Mouse (Mus musculus) left cerebral cortex, postnatal 25 days (tissue): ENCODE data around the gene Hs1bp3. TPM values are rescaled to one million over a fixed set of nuclear protein-coding genes. Genes with fewer than 3 reads are reported as not detected.

Source experiments
- DNase-seq, 2 experiments: peaks; one replicate each; pipeline ENCODE4 v3.0.0; 2022; ENCODE audit warnings: low spot score in 2 of 2, mixed read lengths in 1 of 2
- intact Hi-C: fragments of 180-260 bp; cut with DNase I; formaldehyde crosslinking; loops from one replicate; pipeline ENCODE4 v1.15.1; 2025
- total RNA-seq, 2 experiments: library from RNA; stranded (reverse); gene quantifications; 2 replicates each; pipeline ENCODE4 v1.2.3; 2021

Gene Hs1bp3
- total RNA-seq, 2 experiments from 2014 or later = 14.3 to 15.6 TPM

DNA sequence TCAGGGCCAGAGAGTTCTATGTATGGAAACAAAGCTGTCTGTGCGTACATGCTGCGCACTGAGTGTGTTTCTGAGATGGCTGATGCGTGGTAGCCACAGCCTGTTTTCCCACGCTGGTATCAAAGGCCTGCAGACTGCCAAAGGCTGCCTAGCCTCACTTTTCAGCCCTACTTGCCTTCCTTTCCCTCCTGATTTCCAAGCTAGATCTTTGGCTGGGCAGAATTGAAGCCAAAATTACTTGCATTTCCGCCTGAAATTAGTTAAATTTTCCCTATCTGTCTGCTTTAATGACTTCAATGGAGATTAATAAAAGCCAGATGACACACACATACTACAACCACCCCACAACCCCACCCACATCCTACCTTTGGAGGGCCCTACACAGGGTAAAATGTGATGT, 12.7 kb upstream of the Hs1bp3 start:
- intact Hi-C loops = no loop called here
- no peak for DNase-seq

DNA sequence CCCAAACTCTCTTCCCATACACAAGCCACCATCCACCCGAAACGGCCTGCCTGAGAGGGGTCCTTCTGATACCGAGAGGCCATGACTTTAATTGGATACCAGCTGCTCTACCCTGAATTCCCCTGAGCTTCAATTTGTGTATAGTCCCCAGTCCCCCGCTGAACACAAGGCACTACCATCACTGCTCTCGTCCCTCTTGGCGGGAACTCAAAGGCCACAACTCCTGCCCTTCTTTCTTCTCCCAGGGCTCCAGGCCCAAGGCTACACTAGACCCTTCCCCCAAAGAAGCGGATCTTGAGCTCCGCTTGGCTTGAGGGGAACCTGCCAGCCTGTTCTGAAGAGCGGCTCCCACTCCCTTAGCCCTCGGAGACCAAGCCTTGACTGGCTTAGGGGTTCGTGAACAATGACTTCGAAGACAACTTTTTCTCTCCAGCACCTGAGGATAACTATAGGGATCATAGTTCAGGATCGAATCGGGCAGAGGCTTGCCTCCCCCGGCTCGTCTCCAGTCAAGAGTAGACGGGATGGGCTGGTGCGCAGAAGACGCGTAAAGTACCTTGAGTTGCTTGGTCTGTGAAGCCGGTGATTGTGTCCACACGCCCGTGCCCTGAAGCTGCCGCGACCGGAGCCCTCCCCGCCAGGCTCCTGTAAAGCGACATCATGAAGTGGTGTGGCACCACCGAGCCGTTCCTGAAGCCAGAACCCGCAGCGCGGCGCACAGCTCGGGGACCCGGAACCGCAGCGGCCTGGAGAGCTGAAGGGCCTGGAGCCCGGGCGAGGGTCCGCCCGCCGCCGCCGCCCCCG, 12.0 kb upstream of the Hs1bp3 start:
- no peak for DNase-seq
- intact Hi-C loops = no loop called here

DNA sequence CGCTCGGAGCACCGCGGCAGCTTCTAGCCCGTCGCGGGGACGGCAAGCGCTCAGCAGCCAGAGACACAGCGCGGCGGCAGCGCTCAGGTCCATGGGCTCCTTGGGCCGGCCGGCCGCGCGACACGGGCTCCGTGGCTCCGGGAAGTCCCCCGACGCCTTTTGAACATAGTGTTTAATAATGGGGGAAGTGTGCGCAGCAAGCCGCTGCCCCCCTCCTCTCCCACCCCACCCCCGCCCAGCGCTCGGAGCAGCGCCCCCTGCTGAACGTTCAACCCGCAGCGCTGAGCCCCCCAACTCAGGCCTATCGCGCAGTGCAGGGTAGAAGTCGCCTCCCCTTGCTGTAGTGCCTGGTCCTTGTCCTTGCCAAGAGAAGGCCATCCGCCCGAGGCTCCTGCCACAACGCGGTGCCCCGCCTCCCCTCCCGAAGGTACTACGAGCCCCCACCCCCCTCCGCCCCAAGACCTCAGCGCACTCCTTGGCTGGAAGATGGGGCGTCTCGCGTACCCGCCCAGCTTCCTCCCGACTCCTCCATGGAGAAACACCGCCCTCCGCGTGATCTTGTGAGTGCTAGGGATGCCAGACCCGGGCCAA, 11.3 kb upstream of the Hs1bp3 start, which contains the start of gene Gdf7:
Gene Gdf7 (minus strand): TSS at position 114 of the 591 bp plus-strand sequence.
- intact Hi-C loops = no loop called here
- no peak for DNase-seq

DNA sequence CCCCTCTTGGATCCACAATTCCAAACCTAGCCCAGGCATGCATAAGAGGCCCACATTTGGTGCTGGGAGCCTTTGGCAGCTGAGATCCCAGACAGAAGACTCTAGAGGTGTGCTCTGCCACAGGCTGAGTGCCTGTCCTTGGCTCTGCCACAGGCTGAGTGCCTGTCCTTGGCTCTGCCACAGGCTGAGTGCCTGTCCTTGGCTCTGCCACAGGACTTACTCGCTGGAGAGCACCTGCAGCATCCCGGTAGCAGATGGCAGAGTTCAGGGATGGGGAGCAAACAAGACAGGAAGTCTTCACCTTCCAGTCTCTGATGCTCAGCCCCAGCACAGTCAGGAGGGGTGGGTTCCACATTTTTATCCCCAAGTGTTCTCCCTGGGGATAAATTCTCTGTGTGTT, 8.0 kb upstream of the Hs1bp3 start:
- intact Hi-C loops = no loop called here
- DNase-seq = no peak

DNA sequence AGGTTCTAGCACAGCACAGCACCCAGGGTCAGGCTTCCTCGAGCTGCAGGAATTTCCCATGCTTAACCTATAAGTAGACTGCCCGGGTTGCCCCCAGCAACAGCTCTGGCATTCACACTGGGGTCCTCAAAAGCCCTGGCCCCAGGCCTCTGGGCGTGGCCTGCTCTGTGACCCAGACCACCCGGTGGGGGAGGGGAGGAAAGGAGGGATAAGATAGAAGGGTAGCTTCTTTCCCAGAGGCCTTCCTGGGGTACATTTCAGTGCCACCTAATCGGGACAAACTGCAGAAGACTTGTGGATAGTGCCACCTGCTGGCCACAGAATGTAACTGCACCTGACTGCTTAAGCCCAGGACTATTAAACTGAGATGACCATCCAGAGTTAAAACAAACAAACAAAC, 6.8 kb upstream of the Hs1bp3 start:
- peak; percentile 65 to 69 for DNase-seq
- intact Hi-C loops = loop anchor here (1.0 to 2.0 kb wide), 2 partner anchors 247 to 316 kb away; no protein-coding TSS in a partner anchor

DNA sequence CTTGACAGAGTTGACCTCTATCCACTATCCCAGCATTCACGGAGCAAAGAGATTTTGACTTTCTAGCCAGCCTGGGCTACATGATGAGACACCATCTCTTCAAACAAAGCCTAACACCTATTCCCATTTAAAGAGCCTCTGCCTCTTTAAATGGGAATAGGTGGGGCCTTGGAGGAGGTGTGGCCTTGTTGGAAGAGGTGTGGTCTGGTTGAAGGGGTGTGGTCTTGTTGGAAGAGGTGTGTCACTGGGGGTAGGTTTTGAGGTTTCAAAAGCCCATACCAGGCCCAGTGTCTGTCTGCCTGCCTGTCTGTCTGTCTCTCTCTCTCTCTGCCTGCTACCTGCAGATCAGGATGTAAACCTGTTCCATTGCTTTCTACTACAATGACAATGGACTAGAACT, 6.3 kb upstream of the Hs1bp3 start:
- intact Hi-C loops = loop anchor here (1.0 to 2.0 kb wide), 2 partner anchors 248 to 316 kb away; no protein-coding TSS in a partner anchor
- DNase-seq = no peak

DNA sequence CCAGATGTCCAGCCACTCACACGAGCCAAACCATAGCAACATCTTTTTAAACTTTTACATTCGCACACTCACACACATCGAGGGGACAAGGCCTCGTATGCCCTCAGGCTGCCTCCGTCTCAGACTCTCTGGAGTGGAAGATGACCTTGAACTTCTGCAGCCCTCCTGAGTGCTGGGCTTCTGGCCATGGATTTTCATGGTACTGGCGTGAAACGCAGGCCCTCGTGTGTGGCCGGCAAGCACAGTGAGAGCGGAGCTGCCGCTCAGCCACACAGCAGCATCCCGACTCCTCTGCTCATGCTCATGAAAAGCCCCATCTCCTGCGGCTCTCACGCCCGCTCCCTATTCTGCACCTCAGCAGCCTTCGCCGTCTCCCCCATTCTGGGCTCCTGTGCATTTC, 2.2 kb upstream of the Hs1bp3 start:
- intact Hi-C loops = no loop called here
- DNase-seq = no peak

DNA sequence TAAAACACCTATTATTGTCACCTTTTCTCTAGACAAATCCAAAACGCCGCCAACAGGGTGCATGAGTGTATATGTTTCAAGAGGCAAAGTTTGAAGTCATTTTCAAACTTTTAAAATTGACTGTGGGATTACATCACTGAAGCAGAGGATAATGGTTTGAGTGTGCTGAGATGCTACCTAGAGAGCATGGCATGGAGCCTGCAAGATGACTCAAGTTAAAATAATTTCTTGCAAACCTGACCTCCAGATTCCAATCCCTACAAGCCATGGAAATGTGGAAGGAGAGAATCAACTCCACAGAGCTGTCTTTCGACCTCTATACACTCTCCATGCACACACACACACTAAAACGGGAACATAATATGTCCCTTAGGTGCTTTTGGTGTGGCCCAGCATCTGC, 966 bp upstream of the Hs1bp3 start:
- intact Hi-C loops = no loop called here

DNA sequence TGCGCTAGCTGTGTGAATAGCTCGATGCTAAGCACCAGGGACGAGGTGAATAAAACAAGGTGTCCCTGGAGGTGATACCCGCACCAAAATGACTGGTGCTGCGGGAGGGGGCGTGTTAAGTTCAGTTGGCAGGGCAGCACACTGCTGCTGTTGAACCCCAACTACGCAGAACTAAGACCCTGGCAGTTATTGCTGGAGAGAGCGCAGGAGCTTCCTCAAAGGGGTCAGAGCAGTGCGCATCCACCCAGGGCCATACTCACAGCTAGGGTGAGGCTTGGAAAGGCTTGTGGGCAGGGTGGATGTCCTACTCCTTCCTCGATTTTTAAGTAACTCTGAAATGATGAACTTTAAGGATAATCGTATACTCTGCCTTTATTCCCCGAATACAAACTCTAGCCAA, 541 bp downstream of the Hs1bp3 start:
- no peak for DNase-seq
- intact Hi-C loops = no loop called here

More for the DNA sequence above, 966 bp upstream of the Hs1bp3 start:
- no peak for DNase-seq

DNA sequence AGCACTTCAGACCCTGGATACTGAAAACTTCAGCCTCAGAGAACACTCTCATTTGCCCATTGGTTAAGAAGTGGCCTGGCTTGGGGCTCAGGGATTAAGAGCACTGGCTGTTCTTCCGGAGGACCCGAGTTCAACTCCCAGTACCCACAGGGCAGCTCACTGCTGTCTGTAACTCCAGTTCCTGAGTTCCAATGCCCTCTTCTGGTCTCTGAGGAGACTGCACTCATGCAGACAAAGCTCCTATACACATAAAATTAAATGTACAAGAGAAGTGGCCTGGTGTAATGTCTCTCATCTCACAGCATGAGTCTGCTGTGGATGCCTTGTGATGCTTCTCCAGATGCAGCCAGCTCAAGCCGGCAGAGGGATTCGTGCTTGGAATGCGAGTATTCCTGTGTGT, 3.3 kb downstream of the Hs1bp3 start:
- DNase-seq = no peak
- intact Hi-C loops = no loop called here

DNA sequence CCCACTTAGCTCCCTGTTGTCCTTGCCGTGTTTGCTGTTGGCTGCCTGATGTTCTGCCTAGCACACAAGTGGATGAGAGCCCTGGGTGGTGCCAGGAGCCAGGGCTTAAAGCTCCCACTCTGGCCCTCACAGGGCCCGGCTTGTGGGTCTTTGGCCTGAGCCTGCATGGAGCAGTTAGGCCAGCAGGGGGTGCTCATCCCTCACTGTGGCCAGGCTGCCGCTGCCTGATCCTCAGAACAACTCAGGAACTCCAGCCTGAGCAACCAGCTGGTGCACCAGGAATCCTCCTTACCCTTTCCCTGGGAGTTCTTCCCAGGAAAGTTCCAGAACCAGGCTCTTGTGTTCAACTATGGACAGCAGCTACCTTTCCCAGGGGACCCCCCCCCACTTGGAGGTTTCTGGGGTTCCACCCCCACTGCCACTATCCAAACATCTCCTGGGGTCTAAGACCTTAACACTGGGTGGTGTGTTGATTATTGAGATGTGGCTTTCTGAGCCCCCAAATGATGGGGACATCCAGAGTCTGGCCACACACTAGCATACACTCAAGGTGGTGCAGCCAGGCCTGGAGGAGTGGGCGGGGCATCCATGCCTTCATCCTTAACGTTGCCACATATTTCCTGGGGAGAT, 7.0 kb downstream of the Hs1bp3 start:
- DNase-seq = peak; percentile 84
- intact Hi-C loops = no loop called here

DNA sequence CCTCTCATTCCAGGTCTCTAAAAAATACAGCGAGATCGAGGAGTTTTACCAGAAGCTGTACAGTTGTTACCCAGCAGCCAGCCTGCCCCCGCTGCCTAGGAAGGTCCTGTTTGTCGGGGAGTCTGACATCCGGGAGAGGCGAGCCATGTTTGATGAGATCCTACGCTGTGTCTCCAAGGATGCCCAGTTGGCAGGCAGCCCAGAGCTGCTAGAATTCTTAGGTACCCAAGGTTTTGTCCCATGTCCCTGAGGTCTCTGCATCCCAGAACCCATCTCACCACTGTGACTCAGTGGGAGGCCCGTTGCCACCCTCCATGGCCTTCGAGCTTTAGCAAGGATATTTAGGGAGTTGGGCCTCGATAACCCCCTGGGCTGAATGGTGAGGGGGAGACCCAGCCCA, 8.3 kb downstream of the Hs1bp3 start:
- no peak for DNase-seq
- intact Hi-C loops = no loop called here

DNA sequence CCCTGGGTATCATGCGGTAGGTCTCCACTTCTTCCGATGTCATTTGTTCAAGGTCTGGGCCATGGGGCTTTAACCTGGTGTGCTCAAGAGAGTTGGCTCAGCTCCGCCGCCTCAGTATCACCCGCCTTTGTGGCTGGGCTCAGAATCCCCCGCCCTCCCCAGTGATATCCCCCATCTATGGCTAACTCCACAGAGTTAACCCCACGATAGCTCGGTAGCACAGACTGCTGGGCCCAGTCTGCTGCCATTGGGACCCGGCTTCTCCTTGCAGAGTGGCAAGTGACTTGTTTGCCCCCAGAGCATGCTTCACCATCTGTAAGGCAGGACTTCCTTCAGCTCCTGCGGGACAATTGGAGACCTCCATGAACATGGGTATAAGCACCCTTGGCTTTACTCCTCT, 10.9 kb downstream of the Hs1bp3 start:
- intact Hi-C loops = no loop called here
- DNase-seq = no peak

DNA sequence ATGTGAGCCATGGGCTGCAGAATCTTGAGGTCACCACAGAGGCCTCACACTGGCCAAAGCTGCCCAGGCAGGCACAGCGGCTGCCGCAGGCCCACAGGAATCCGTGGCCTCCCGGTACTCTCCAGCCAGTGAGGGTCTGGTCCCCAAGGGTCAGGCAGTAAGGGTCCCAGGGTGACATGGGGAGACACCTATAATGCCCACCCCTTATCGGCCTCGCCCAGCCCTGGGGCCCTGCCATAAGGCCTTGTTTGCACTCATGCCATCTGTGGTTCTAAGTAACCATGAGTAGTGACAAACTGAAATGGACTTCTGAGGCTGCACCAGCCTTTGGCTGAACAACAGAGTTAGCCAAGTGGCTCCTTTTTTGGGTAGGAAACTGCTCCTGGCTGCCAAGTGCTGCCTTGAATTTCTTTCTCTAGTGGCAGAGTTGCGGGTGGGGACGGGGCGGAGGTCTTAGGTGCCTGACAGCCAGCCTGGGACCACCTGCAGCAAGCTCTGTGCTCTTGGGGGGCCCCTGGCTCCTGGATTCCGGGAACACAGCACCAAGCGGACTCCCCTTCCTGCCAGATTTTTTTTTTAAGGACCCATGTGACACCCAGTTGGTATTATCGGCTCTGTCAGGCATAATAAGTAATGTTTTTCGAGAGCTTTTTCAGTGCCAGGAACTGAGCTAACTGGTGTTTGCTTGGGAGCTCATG, 12.2 kb downstream of the Hs1bp3 start:
- intact Hi-C loops = no loop called here
- no peak for DNase-seq

DNA sequence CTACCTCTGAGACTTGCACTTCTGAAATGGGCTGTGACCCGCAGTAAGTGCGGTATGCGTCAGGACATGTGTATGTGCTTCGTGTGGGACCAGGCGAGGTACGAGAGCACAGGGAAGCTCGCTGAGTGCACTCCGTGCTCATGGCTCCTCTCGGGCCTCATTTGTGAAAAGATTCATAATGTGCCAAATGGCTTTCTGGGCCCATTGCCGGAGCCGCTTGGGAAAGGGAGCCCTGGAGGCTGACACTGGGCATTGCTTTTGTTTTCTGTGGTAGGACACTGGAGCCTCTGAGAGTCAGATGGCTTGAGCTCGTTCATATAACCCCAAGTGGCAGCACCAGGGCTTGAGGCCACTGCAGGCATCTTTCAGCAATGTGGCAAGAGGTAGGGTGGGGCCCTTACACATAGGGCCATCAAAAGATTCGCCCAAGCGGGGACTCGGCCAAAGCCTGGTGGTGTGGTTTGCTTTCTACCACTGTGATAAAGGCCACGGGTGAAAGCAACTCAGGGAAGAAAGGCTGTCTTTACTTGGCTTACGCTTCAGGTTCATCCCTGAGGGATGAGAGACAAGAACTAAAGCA, 12.8 kb downstream of the Hs1bp3 start:
- intact Hi-C loops = no loop called here
- peak in 1 of 2 experiments; percentile 52 for DNase-seq

DNA sequence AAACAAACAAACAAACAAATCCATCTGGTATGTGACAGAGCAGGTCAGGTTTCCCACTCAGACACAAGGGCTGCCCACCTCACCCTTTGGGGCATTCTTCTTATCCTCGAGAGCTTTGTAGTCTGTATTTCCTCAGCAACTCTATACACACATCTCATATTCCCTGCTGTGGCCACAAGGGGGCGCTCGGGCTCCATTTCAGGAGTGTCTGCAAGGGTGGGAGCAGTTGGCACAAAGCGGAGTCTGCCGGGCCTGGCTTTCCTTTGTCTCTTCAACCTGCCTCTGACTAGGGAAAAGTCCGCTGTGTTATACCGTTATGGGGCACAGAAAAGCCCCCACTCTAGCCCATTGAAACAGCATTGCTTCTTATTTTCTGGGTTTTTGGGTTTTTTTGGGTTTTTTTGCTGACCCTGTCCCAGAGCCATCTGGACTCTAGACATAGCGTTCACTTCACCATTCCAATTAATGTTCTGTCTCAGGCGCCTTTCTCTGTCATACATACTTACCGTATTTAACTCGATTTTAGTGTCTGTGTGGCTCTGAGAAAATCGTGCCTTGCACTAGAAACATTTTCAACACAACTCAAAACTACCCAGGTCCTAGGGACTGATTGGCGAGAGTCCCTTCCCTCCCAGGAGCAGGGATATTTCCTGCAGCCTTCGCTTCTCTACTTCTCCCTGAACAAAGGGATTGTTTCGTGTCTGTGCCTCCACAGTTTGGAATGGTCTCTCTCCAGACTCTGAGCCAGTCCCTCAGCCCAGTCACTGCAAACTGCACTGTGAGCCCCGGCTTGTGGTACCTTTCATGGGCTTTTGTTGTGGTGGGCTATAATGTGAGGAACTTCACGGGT, 13.8 kb downstream of the Hs1bp3 start:
- peak; percentile 96 for DNase-seq
- intact Hi-C loops = loop anchor here (1.0 kb wide), 2 partner anchors 175 to 220 kb away; no protein-coding TSS in a partner anchor

DNA sequence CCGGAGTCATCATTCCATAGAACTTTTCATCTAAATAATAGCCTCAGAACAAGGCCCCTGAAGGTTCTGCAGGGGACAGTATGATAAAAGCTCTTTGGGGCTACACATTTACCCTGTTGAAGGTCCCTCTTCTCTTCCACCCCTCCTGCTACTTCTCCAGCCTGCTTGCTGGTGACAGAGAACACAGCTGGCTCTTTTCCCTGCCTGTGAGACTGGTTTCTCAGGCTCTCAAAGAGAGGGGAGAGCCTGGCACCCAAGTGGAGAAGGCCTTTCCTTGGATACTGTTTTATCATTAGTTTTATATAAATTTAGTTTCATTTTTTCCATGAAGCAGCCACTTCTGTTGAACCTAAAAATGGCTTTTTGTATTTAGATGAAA, 14.4 kb downstream of the Hs1bp3 start:
- DNase-seq = no peak
- intact Hi-C loops = loop anchor here (1.0 kb wide), 2 partner anchors 175 to 220 kb away; no protein-coding TSS in a partner anchor

DNA sequence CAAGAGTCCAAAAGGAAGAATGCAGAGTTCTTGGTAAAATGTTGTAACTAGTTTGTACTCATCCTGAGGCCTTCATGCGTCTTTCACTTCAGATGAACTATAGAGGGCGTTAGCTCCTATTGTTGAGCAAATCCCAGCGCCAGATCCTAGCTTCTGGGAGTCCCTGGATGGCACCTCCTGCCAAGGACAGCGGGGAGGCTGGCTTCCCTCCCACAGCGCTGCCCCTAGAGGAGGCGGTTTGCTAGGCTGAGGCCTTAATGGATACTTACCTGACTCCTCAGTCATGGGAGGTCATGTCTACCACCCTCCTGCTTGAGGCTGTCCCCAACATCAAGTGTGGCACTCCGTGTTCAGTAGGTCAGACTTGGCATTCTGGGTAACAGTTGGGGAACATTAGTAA, 16.0 kb downstream of the Hs1bp3 start:
- intact Hi-C loops = no loop called here
- DNase-seq = no peak
